Comparison of ENCODE assay signal across 18 mouse cellular contexts in the genomic region with DNA sequence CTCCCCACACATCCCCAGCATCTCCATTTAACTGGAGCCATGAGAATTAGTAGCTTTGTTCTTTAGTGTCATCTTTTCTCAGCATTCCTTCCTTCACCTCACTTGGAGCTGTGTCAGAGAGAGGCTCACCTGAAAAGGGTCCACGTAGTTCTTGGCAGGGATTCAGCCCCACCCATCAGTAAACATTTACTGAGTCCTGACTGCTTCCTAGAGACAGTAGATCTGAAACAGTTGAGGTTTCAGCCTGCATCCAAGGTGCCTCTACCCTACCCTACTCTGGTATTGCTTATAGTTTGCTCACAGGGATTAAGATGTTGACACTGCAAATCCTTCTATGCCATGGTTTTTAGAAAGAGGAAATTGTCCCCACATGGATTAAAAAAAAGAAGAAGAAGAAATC. TPM values are rescaled to one million over a fixed set of nuclear protein-coding genes. Genes with fewer than 3 reads are reported as not detected.
DNase-seq lines count a peak whose midpoint lies in the region; ATAC-seq lines count a peak whose summit lies in the region.
"Had no signal": no experiment of that assay in that cellular context is flagged by ENCODE, and none has a peak within 500 bp of the region (broad histone marks: within the 10 kb centered on the region; RNA-seq: fewer than 3 reads in every experiment).

No protein-coding gene starts in this region.

- H3K79me2 ChIP-seq in macrophage (ENCODE audit: inconsistent target): peaks cover 95% of the 10 kb centered on the region

- H3K27me3 ChIP-seq in neural tube, embryonic 15.5 days (replicated peaks): no peaks in the 10 kb centered on the region
- H3K27me3 ChIP-seq: embryonic facial prominence, embryonic 15.5 days; heart, embryonic 12.5 days; liver, embryonic 13.5 days; midbrain, embryonic 12.5 days had no signal

- DNase-seq in lung, adult 18-20 months: peak; percentile 72 to 78
- DNase-seq in lung, postnatal 4 days: no peak
- peak; percentile 67 to 76 for DNase-seq in kidney, postnatal 36 days
- no peak for DNase-seq in adrenal gland, adult 18-20 months (ENCODE audit: low spot score in 2 of 2)
- DNase-seq: cerebellum, adult 18-20 months; gastrocnemius, postnatal 10 days; layer of hippocampus, postnatal 36 days; left cerebral cortex, postnatal 4 days; liver, embryonic 13.5 days; thymus, postnatal 36 days had no signal

- peaks cover 9% of the 10 kb centered on the region; the same call in 1 of the 2 replicates for H3K36me3 ChIP-seq in macrophage (ENCODE audit: inconsistent target)
- H3K36me3 ChIP-seq in neural tube, embryonic 15.5 days: no peaks in the 10 kb centered on the region
- H3K36me3 ChIP-seq: embryonic facial prominence, embryonic 15.5 days; heart, embryonic 12.5 days; liver, embryonic 13.5 days; midbrain, embryonic 12.5 days had no signal

- H3K9me3 ChIP-seq in neural tube, embryonic 15.5 days (replicated peaks): no peaks in the 10 kb centered on the region
- H3K9me3 ChIP-seq: embryonic facial prominence, embryonic 15.5 days; heart, embryonic 12.5 days; liver, embryonic 13.5 days; midbrain, embryonic 12.5 days had no signal

- no peak for ATAC-seq in neural tube, embryonic 15.5 days (ENCODE audit: low FRiP score)
- no peak for ATAC-seq in erythroid progenitor cell, adult 5-6 weeks (replicated peaks; ENCODE audit: low FRiP score, poor library complexity, severe bottlenecking)
- ATAC-seq: forebrain, embryonic 14.5 days had no signal

- 0 out of 2 replicates have a peak, but pooled peaks cover 5% of the 10 kb centered on the region for H3K4me1 ChIP-seq in neural tube, embryonic 15.5 days
- H3K4me1 ChIP-seq: embryonic facial prominence, embryonic 15.5 days; midbrain, embryonic 12.5 days had no signal

- 40% methylated on average over 1 of the region's 1 CpGs for WGBS in macrophage (ENCODE audit: missing documents)
- 79% methylated on average over 1 of the region's 1 CpGs for WGBS in neural tube, embryonic 15.5 days

- peak overlapping the region; percentile 75 for H3K27ac ChIP-seq in macrophage
- H3K27ac ChIP-seq in neural tube, embryonic 15.5 days (replicated peaks): no peak overlapping the region
- H3K27ac ChIP-seq: embryonic facial prominence, embryonic 15.5 days; kidney, postnatal 0 days; liver, embryonic 13.5 days; midbrain, embryonic 12.5 days had no signal

- no peak overlapping the region for H3K4me2 ChIP-seq in neural tube, embryonic 15.5 days
- H3K4me2 ChIP-seq: embryonic facial prominence, embryonic 15.5 days; heart, embryonic 12.5 days; liver, embryonic 13.5 days; midbrain, embryonic 12.5 days had no signal

- no peak overlapping the region for H3K4me3 ChIP-seq in macrophage (ENCODE audit: inconsistent target)
- H3K4me3 ChIP-seq in neural tube, embryonic 15.5 days (replicated peaks): no peak overlapping the region
- H3K4me3 ChIP-seq: embryonic facial prominence, embryonic 15.5 days; heart, embryonic 12.5 days; liver, embryonic 13.5 days; midbrain, embryonic 12.5 days had no signal

- no peak overlapping the region for H3K9ac ChIP-seq in neural tube, embryonic 15.5 days (replicated peaks)
- H3K9ac ChIP-seq: embryonic facial prominence, embryonic 15.5 days; heart, embryonic 12.5 days; liver, embryonic 13.5 days; midbrain, embryonic 12.5 days had no signal

RNA-seq across cellular contexts. Expression of a gene that starts 43.6 kb away (rescaled TPM):
- total RNA-seq in macrophage (2018; cell fraction: chromatin; rRNA removed): 100 to 1,000 TPM in 18 of 26 experiments, 10 to 100 TPM in 8; 20.4 to 211 (median 116) TPM
- total RNA-seq in macrophage (2018; cell fraction: cytosol; rRNA removed): 10 to 100 TPM; 23.6 to 59.8 (median 37.0) TPM
- 100 to 1,000 TPM in 3 of 26 experiments, 10 to 100 TPM in 23; 30.1 to 157 (median 70.9) TPM for total RNA-seq in macrophage (2018; cell fraction: nucleus; rRNA removed)
- polyA plus RNA-seq in macrophage (2018): 23.8 to 56.9 TPM (median 29.7 TPM) in 3 replicates
- polyA plus RNA-seq in neural tube, embryonic 15.5 days (2015; fragmentation: Nextera tagmentation; extraction: Ambion mirVana): 12.1 and 13.3 TPM in 2 replicates
- 10 to 100 TPM; 11.8 to 13.5 TPM for total RNA-seq in adrenal gland, adult 18-20 months (2021)
- total RNA-seq in erythroid progenitor cell, adult 5-6 weeks (2015; ENCODE audit: low replicate concordance): 9.4 and 10.1 TPM in 2 replicates
- total RNA-seq in erythroid progenitor cell, adult 5-6 weeks (2017; ENCODE audit: low replicate concordance): 4.4 and 6.0 TPM in 2 replicates

Comparison
In these comparisons a context has a peak if more than half of its experiments do, and no peak if none do; other contexts are left out.
1. DNase-seq: peak in lung, adult 18-20 months (2 of 2) and kidney, postnatal 36 days (2 of 2); none in lung, postnatal 4 days (0 of 2) and adrenal gland, adult 18-20 months (0 of 2).